Mouse (Mus musculus) 3T3-L1 (cell line): ENCODE results near the gene Dnajc14.
"Not testable (repeated sequence)": the region's sequence is repeated elsewhere in the genome, so short reads cannot be mapped to it uniquely, and the experiment has no call there.

Source experiments
- DNase-seq: peaks from one replicate; pipeline ENCODE4 v3.0.0-alpha.2; 2015; ENCODE audit warnings: low read depth, low spot score

Gene Dnajc14

GRCm38 (mm10) chr10:128820217-128820616 lies 16.4 kb downstream of the Dnajc14 start:
- DNase-seq, result no peak

GRCm38 (mm10) chr10:128821358-128822056 lies 17.6 kb downstream of the Dnajc14 start, which contains the start of gene Ormdl2:
Ormdl2 (minus strand) TSS chr10:128821645.
- DNase-seq, result peak; percentile 100

GRCm38 (mm10) chr10:128822135-128822534 lies 18.3 kb downstream of the Dnajc14 start:
- DNase-seq, result peak; percentile 47

GRCm38 (mm10) chr10:128823087-128823486 lies 19.2 kb downstream of the Dnajc14 start:
- DNase-seq, result not testable (repeated sequence)

GRCm38 (mm10) chr10:128823821-128824220 lies 20.0 kb downstream of the Dnajc14 start:
- DNase-seq, result no peak

GRCm38 (mm10) chr10:128837400-128837799 lies 33.5 kb downstream of the Dnajc14 start:
- no peak for DNase-seq

- no peak for DNase-seq
These were observed 35.6 kb downstream of the Dnajc14 start for GRCm38 (mm10) chr10:128839434-128839833.

- DNase-seq, result no peak
These were observed 36.8 kb downstream of the Dnajc14 start for GRCm38 (mm10) chr10:128840612-128841011.

GRCm38 (mm10) chr10:128843260-128843659 lies 39.4 kb downstream of the Dnajc14 start:
- no peak for DNase-seq

GRCm38 (mm10) chr10:128845516-128845915 lies 41.7 kb downstream of the Dnajc14 start:
- peak; percentile 64 for DNase-seq

GRCm38 (mm10) chr10:128846664-128847063 lies 42.8 kb downstream of the Dnajc14 start:
- DNase-seq, result no peak

GRCm38 (mm10) chr10:128848426-128848825 lies 44.6 kb downstream of the Dnajc14 start:
- no peak for DNase-seq

GRCm38 (mm10) chr10:128850339-128850738 lies 46.5 kb downstream of the Dnajc14 start:
- DNase-seq, result no peak

GRCm38 (mm10) chr10:128861176-128861575 lies 57.3 kb downstream of the Dnajc14 start:
- DNase-seq, result no peak

GRCm38 (mm10) chr10:128866042-128866441 lies 62.2 kb downstream of the Dnajc14 start:
- peak; percentile 45 for DNase-seq

- DNase-seq, result no peak
These were observed 62.7 kb downstream of the Dnajc14 start for GRCm38 (mm10) chr10:128866518-128866917.
